Mouse (Mus musculus): ENCODE measurements around the gene Tle2.

The Tle2 gene

DNA sequence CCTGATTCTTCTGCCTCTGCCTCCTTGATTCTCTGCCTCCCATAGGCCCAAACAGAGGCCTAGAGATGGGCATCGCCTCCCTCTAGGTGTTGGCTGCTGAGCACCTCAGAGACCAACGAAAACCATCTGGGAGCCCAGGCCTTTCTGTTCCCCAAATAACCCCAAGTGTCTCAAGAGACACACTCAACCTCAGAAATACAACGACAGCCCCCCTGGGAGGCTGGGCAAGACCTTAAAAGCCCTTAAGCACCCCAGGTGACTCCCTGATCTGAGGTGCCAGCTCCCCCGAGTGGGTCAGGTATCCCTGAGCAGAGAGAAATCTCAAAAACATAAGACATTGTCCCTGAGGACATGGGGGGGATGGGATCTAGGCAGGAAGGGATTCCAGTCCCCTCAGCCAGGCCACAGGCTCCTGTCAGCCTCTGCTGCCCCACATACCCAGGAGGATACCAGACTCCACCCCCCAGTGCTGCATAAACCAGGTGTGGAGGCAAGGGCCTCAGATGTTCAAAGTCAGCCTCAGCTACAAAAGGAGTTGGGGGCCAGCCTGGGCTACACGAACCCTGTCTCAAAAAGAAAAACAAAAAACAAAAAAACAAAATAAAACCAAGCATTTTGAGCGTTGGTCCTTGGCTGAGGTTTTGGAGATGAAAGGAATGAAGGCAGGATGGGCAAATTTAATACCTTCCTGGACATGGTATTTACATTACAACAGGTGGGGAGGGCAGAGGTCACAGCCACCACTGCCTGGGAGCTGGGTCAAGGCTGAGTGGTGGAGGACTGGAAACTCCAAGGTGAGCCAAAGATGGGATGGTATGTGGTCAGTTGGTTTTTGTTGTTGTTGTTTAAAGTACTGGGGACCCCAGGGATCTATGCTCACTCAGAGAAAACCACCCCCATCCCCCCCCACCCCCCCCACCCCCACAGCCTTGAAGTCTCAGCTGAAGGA lies 20.3 kb upstream of the Tle2 start:
- no peak for DNase-seq (ENCODE audit: low read depth)

DNA sequence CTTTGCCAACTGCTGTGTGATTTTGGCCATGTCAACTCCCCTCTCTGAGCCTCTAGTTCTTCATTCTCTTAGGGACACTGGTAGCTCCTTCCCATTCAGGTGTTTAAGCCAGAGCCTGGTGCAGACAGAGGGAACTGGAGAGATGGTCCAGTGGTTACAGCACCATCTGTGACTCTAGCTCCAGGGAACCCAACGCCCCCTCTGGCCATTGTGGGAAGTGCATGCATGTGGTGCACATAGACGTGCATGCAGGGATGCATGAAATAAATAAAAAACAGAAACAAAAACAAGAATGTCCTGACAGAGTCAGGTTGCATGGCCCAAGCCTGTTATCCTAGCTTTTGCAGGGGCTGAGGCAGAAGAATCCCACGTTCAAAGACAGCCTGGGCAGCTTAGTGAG lies 18.1 kb upstream of the Tle2 start:
- DNase-seq (ENCODE audit: low read depth), result peak; percentile 46

DNA sequence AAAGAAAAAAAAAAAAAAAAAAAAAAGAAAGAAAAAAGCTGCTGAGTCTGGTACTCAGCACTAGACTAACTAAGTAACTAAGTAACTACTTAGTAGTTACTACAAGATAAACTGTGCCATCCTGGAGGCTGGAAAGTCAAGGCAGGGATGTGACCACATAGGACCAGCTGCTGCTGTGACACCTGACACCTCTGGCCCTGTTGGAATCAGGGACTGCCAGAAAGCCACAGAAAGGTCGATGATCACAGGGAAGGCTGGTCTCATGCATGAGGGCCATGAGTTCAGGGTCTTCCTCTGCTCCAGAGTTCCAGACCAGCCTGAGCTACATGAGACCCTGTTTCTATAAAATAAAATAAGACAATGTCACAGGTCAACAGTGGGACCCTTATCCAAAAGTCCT lies 16.9 kb upstream of the Tle2 start:
- DNase-seq (ENCODE audit: low read depth), result no peak

DNA sequence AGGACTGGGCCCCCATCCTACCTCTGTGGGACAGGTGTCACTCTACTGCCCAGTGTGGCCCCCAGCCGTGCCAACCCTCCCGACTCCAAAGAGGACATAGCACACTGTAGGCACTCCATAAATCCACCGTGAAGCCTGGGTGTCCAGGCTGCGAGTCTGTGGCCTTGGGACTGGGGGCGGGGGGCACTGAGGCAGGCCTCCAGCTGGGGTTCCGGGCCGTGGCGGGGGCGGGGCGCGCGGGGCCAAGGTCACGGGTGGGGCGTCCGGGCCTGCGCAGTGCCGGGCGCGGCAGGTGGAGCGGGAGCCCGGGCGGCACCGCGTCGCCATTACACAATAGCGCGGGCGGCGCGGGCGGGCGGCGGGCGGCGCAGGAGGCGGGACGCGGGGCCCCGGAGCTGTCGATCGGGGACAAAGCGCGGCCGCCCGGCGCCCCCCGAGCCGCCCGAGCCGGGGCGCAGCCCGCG lies 15.2 kb upstream of the Tle2 start, which contains the start of gene Aes:
Gene Aes (plus strand): TSS at position 326 of the 464 bp plus-strand sequence.
- DNase-seq (ENCODE audit: low read depth), result peak; percentile 80

DNA sequence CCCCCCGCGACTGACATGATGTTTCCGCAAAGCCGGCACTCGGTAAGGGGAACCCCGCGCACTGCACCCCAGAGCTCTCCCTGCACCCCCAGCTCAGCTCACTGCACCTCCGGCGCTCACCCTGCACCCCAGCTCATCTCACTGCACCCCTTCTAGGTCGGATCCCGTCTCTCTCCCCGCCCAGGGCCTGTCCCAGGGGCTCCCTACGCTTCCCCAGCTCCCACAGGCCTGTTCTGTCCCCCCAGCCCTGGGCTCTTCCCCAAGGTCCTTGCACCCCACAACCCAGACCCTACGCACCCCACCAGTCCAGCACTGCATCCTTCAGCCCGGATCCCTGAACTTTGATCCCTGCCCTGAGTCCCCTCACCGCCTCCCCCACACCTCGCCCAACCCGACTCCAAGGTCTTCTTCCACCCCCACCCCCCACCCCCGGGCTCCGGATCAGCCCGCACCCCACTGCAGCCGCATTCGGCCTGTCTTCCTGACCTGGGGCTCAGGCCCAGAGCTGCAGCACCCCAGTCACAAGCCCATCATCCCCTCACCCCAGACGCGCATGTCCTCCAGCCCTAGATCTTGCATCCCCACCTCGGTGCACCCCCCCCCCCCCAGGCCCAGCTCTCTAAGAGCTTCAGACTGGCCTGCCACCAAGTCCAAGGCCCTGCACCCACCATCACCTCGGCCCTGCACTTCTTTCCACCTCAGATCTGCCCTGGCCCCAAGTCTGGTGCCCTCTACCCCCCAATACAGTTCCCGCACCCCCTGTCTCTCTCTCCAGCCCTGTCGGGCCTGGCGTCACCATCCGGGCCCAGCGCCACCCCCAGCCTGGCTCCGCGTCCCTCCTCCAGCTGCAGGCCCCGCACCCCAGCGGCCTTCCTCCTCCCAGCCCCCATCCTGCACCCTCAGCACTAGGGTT lies 14.5 kb upstream of the Tle2 start:
- peak; percentile 73 for DNase-seq (ENCODE audit: low read depth)

DNA sequence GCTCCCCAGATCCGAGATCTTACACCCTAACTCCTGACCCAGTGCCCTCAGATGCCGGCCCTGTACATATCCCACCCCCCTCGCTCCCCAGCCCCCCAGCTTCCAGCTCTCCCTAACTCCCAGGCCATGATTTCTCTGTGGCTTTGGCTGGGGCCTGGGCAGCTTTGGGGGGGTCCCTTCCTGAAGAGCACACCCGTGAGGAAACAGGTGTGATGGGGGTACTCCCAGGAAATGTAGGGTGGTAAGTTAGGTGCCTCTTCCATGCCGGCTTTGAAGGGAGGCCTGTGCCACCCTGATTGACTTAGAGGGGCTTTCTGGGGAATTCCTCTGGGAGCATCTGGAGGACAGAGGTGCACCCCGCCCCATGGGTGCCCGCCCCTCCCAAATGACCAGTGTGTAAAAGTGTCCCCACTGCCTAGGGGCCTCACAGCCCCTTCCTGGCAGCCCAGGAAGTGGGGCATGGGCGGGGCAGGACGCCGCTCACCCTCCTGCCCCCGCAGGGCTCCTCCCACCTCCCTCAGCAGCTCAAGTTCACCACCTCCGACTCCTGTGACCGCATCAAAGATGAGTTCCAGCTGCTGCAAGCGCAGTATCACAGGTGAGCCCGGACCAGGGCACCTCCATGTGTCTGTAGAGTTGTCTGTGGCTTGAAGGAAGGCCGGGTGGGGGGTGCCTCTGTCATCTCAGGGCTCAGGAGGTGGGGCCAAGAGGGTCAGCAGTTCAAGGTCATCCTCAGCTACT lies 13.5 kb upstream of the Tle2 start:
- peak; percentile 37 for DNase-seq (ENCODE audit: low read depth)

DNA sequence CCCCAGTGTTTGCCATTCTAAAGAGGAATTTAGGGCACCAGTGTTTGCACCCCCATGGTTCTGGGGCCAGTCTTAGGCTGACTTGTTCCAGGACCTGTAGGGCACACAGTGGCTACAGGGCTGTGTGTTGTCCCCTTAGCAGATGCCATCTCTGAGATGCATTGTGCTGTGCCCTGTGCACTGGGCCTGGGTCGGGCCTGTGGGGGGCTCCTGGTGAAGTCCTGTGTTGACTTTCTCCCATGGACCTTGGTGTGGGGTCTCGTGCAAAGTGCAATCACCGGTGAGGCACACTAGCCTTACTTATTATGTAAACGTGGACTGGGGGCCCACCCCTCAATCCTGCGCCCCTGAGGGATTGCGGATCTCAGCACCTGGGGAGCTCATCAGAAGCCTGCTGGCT lies 11.9 kb upstream of the Tle2 start:
- no peak for DNase-seq (ENCODE audit: low read depth)

DNA sequence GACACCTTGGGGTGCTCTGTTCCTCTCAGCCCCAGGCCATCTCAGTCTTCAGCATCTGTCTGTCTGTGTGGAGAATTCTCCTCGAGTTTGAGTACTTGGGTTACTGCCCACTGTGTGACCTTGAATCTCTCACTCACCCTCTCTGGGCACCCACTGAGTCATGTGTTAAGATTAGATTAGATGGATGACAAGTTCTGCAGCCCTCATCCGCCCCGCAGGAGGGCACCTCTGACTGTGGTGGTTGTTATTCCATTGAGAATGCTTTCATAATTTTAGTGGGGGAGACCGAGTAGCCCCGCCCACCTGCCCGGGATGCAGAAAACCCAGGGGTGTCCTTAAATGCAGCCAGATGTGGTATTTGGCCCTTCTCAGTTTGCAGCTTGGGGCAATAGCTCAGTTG lies 10.9 kb upstream of the Tle2 start:
- DNase-seq (ENCODE audit: low read depth), result peak; percentile 96

DNA sequence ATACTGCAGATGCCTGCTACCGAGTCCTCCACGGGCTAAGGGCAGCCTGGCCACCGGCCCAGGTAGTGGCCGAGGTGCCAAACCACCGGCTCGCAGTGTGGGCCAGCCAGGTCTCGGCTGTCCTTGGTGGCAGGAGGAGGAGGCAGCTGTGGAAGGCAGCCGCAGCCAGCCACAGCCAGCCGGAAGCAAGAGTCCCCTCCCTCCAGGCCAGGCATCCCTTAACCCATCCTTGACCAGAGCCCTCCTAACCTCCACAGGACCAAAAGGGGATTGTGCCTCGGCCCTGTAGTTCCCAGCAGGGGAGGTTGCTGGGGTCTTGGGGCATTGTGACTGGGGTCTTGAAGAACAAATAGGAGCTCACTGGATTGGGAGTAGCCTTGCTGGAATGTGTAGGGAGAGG lies 10.1 kb upstream of the Tle2 start:
- peak; percentile 67 for DNase-seq (ENCODE audit: low read depth)

DNA sequence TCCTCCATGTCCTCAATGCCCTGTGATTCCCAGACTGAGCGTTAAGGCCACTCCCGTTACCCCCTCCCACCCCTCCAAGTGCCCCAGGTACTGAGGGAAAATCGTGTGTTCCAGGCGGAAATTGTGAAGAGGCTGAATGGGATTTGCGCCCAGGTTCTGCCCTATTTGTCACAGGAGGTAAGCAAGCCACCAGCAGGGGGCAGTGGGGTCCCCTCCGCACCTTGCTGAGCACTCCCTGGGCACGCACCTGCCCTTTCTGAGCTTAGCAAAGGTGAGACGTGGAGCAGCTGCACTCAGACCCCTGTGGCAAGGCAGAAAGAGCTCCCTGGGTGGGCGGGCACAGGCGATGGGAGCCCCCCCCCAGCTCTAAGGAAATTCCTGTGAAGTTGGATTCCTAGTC lies 9.6 kb upstream of the Tle2 start:
- DNase-seq (ENCODE audit: low read depth), result peak; percentile 67

DNA sequence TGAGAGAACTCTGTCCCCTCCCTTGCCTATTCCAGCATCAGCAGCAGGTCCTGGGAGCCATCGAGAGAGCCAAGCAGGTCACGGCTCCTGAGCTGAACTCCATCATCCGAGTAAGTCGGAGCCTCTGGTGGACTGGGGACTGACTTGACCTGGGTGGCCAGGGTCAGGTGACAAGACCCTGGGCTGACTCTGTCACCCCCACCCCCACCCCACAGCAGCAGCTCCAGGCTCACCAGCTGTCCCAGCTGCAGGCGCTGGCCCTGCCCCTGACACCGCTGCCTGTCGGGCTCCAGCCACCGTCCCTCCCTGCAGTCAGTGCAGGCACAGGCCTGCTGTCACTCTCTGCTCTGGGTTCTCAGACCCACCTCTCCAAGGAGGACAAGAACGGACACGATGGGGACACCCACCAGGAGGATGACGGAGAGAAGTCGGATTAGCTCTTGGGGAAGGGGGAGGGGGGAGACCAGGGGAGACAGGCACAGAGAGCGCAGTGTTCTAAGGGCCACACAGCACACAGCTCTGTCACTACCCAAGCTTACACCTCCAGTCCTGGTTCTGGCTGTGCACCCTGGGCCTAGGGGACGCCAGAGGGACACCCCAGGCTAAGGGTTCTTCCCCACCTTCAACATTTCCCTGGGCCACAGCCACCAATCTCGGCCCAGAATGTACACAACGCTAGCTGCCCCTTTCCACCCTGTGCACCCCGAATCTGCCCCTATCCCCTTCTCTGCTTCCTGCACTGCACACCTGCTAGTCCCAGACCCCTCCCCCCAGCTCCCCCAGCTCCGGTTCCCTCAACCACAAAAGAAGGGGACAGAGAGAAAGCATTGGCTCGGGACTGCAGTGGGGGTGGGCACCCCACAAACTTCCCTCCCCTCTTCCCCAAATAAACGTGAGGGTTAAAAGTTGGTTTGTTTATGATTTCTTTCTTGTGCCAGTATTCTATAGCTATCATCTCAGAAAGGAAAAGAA lies 8.8 kb upstream of the Tle2 start:
- no peak for DNase-seq (ENCODE audit: low read depth)

DNA sequence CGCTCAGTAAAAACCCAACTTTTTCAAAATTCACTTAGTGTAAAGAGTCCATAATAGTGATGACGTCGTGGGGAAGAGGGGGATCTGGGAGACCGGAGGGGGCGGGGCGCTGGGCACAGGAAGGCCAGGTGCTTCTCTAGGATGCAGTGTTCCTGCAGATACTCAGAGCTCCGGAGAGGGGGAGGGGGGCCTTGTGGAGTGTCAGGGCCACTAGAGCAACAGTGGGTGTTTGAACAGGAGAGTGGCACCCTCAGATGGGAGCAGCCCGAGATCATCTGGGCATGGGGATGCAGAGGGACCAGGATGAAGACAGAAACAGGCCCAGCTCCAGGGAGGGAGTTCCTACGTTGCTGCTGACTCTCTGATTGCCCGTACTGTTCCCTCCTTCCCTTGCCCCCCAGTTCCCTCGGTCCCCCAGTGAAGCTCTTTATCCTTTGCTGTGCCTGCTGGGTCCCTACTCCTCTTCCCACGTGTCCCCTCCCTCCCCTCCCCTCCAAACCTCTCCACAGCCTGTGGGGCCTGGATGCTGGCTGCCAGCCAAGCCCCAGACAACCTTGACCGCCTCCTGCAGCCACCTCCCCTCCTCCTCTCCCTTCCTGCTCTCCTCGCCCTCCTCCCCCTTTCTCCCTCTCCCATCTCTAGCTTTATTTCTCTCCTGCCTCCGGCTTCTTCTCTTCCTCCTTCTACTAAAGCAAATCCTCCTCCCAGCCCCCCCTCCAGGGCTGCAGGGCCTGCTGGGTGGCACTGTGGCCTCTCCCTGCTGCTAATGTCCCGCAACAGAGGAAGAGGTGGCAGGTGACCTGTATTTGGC lies 5.8 kb upstream of the Tle2 start:
- peak; percentile 71 for DNase-seq (ENCODE audit: low read depth)

DNA sequence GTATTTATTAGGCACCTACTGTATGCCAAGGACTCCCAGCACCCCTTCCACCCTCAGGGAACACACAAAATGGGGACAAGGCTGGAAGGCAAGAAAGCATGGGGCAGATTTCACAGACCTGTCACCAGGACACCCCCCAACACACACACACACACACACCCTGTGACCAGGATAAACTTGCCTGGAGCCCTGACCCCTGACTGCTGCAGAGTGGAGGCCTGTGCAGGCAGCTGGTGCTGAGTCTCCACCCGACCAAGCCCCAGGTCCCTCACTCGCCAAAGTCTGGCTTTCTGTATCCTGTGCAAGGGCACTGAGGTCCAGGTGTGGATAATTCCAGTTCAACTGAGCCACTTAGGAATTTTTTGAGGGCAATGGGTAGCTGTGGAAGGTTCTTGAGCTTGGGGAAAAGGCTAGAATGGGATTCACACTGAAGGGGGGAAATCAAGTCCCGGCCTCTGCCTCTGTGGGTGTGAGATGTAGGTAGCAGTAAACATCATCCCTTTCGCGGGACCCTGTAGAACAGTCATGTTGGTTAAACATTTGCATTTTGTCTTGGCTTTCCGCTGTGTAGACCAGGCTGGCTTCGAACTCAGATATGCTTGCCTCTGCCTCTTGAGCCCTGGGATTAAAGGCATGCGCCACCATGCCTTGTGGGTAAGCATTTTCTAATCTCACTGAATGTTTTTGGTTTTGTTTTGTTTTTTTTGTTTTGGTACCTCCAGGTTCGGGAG lies 4.7 kb upstream of the Tle2 start:
- peak; percentile 42 for DNase-seq (ENCODE audit: low read depth)

DNA sequence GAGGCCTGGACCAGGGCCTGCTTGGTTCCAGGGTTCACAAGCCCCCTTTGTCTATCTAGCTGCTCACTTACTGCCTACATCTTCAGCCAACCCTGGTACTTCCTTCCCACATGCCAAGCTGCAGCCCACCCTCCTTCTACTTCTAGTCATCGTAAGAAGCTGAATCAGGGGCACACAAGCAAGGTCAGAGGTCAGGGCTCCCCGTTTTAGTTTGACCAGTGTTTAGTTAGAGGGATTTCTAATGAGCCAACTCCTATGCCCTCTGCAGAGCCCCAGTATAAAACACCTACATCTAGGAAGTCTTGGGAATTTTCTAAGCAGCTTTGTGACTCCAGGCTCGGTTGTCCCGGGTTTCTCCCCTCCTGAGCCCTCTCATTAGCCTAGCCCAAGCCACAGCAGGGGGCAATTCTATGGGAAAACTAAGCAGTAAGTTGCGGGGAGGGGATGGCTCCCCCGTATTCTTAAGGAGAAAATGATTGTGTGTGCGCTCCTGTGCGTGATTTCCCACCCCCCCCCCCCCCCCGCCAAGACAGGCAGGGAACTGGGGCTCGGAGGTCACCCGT lies 4.0 kb upstream of the Tle2 start:
- DNase-seq (ENCODE audit: low read depth), result no peak

DNA sequence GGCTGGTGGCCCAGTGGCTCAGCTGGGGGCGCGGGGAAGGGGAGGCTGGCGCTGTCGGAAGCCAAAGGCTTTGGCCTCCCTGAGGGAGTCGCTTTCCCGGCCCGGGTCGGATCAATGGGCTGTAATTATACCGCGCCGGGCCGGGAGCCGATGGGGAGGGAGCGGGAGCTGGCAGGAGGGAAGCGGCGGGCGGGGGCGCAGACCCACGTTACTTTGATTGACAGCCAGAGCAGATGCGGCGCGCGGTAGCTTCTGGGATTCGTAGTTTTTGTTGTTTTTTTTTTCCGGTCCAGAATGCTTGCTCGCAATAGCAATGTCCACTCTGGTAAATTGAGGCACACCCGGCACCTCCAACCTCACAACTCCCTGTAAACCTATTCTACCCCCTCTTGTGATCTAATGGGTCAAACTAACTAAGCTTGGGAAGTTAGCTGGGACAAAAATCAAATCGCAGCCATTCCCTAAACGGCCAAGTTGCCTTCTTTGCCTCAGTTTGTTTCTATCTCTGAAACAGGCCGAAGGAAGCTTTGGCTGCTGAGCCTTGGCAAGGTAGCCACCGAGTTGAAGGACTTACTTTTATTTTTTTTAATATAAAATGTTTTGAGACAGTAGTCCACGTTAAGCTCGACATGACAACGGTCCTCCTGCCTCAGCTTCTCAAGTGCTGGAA lies 3.4 kb upstream of the Tle2 start:
- peak; percentile 98 for DNase-seq (ENCODE audit: low read depth)

DNA sequence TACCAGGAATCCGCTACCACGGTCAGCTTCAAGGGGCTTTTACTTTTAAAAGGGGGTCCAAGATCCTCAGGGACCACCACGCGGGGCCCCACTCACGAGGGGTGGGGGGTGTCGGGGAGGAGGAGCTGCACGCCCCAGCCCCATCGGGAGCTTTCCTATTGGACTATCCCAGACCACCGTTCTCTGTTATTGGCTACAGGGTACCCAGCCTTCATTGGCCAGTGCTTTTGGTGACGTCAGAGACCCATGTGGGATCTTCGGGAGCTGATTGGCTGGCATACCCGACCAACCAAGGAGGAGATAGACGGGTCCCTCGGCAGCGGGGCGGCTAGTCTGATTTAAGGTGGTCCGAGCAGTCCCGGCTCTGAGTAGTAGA lies 2.9 kb upstream of the Tle2 start:
- DNase-seq (ENCODE audit: low read depth), result peak; percentile 99

DNA sequence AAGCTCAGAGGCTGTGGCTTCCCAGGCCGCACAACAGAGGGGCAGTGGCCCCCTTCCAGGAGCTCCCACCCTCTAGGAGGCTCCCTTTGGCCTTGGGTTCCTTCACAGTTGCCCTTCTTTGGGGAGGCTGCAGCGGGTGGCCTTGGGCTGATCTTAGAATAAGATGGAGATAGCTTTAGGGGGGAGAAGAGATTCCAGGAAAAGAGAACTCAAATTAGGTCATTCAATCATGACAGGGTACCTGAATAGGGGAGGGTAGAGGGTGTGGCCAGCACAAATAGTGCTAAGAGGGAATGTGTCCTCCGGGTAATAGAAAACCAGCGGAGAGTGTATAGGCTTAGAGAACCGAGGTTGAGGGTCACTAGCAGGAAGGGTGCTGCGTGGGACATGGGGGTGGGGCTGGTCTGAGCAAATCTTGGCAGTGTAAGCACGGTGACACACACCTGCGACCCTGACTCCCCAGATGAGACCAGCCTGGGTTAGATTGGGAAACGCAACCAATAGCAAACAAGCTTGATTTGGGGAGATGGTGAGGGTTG lies 2.2 kb upstream of the Tle2 start:
- DNase-seq (ENCODE audit: low read depth), result no peak

DNA sequence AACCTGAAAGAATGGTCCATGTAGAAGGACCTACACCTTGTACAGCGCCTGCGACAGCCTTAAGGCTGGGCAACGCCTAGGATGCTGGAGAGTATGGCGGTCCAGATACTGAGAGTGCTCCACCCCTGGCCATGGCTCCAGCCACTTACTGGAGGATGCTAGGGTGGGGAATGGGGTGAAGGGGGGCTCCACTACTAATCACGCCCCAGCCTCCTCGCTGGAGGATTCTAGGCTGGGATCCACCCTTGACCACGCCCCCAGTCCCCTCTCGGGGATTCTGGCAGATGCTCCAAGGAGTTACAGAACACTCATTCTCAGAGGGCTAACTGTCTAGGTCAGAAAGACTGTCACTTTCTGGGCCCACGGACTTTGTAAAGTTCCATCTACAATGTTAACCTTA lies 1.4 kb upstream of the Tle2 start:
- DNase-seq (ENCODE audit: low read depth), result no peak

Measured in NIH3T3 (cell line).